Mouse (Mus musculus): ENCODE data around the gene Ilf2.

Ilf2 gene

DNA sequence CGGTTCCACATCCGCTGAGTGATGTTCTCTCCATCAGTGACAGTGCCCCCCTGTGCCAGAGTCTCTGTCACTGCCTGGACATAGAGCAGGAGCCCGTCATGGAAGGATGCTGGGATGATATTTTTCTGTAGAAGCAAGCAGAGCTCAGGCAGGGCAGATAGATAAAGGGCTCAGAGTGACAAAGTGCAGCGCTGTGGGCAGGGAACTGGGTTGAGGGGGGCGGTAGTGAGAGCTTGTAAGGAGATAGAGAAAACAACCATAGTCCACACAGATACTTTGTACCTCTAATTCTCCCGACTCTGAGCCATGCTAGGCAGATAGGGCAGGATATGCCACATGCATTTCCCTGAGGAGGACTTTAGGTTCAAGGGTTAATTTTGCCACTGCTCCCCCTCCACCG, 13.3 kb upstream of the Ilf2 start:
- no peak for DNase-seq (ENCODE audit: low spot score in 2 of 2)

DNA sequence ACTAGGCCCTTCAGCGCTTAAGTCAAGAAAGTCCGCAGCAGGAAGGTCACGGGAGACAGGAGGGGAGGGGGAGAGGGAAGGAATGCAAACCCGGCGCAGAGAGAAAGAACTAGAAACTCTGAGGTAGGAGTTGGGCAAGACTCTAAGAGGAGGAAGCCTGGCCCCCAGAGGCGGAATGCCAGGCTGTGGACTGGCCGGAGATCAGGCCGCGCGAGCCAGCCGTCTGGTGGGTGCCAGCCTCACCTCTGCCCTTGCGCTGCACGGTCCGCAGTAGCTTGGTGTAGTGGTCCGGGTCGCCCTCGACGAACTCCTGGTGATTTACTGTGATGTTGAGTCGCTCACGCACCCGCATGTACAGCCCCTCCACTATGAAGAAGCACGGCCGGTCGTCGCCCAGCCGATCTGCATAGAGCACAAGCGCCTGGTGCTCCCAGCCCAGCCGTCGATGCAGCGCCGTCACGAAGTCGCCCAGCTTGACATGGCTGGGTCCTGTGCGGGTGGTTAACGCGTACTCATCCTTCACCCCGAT, 11.3 kb upstream of the Ilf2 start:
- DNase-seq (ENCODE audit: low spot score in 2 of 2): no peak

DNA sequence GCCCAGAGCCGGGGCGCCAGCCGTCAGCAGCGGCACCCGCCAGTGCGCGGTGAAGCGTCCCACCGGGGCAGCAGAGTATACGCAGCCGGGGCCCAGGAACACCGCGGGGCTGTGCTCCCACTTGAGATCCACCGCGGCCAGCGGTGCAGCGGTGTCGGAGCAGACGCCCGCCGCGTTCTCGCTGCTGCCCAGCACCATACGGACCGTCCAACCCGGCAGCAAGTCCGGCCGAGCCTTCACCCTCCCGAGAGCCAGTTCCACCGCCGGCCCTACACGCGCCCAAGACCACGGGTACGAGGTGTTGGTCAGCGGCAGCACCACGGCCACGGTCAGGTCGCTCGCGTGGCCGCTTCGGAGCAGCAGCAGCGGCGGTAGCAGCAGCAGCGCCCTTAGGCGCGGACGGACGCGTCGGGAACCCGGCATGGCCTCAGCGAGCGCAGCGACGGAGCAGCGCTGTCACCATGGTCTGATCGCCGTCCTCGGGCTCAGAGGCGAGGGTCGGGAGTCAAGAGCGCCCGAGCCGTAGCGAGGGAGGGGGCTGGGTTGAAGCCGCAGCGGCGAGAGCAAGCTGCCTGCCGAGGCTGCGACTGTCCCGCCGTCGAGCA, 10.7 kb upstream of the Ilf2 start:
- DNase-seq (ENCODE audit: low spot score in 2 of 2): no peak

DNA sequence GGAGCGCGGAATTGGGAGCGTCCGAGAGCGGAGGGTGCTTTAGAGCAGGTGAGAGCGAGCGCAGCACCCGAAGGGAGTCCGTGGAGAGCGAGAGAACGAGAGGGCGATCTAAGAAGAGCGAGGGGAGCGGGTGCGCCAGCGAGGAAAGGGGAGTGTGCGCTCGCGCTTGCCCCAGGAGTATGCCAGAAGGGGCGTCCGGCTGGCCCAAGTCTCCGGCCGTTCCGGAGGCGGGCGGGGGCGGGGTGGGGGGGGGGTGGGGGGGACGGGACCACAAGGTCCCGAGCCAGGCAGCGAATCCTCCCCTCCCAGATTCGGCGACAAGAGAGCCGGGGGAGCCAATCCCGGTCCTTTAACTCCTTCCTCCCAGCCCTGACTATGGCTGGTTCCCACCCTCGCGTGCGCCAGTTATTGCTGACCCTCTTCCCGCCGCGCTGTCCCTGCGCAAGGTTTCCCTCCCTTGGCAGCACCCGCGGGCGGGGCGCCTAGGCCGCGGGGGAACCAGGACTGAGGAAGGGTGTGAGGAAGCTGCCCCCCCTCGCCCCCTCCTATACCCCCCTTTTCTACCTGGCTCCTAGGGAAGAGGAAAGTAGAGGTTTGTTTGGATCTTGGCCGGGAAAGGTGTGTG, 10.1 kb upstream of the Ilf2 start, which contains the start of gene Npr1:
Npr1 (minus strand) TSS at position 181 of the 625 bp plus-strand sequence.
- no peak for DNase-seq (ENCODE audit: low spot score in 2 of 2)

DNA sequence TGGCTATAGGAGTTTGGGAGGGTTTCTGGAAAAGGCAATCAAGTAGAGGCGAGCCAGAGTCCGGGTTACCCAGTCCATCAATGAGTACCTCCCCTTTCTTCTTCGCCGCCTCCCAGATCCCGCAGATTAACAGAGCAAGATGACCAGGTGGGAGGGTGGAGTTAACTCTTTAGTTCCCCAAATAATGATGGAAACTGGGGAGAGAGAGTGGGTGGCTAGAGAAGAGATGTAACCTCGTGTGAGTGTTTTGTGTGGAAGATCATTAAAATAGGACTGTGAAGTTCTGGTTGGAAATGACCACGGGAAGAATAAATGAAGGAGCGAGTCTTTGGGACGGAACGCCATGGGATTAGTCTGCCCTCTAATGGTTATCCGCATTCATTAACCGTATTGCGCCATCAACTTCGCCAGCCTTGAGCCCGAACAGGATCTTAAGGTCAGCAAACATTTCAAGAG, 9.6 kb upstream of the Ilf2 start:
- peak in 1 of 2 experiments; percentile 32 for DNase-seq (ENCODE audit: low spot score in 2 of 2)

DNA sequence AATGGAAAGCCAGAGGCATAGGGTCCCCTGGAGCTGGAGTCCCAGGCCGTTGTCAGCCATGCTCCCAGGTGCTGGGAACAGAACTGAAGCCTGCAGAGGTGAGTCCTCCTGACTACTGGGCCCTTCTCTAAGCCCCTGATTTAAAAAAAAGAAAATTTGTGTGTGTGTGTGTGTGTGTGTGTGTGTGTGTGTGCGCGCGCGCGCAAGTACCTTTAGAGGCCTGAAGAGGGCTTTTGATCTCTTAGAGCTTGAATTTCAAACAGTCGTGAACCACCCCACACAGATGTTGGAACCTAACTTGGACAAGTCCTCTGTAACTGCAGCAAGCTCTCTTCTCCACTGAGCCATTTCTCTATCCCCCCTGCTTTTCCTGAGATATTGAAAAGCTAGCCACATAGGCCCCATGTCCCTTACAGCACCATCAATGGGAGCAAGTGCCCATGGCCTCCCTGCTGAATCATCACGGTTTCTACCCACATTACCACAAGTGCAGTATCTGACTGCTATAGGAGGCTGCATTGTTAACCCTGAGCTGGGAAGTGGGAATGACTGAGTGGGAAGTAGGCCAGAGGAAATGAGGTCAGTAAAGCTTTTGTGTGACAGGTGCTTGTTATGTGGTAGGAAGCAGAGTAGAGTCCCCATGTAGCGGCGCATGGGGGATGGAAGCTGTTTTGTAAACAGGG, 8.2 kb upstream of the Ilf2 start:
- no peak for DNase-seq (ENCODE audit: low spot score in 2 of 2)

DNA sequence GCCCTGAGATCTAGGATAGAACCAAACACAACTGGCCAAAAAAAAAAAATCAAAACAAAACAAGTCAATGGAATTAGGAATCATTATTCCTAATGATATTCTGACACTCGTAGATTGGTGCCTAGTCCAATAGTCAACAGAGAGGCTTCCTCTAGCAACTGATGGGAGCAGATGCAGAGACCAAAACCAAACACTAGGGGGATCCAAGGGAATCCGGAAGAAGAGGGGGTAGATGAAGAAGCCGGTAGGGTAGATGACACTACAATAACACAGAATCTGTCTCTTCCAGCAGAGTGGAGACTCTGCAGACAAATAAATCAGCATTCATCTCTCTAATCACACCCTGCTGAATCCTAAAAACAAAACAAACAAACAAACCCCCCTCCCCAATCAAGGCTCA, 3.7 kb upstream of the Ilf2 start:
- no peak for DNase-seq (ENCODE audit: low spot score in 2 of 2)

DNA sequence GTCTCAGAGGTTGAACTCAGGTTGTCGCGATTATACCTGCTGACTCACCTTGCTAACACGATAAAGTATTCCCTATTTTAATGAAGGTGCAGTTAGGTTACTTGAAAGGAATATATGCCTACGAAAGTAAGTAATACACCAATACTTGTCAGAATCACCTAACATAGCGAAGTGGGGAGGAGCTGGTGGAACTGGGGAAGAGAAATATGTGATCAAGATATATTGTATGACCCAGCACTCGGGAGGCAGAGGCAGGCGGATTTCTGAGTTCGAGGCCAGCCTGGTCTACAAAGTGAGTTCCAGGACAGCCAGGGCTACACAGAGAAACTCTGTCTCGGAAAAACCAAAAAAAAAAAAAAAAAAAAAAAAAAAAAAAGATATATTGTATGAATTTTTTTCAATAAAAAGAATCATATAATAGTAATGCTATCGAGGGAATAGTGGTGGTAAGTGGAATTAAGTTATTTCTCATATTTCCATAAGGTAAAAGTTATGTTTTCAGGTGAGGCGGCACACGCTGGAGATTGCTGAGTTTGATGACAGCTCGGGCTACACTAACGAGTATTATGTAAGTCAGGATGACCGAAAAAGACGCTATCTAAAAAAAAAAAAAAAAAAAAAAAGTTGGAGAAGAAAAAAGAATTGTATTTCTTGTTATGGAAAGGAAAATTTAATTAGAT, 635 bp upstream of the Ilf2 start:
- no peak for DNase-seq (ENCODE audit: low spot score in 2 of 2)

DNA sequence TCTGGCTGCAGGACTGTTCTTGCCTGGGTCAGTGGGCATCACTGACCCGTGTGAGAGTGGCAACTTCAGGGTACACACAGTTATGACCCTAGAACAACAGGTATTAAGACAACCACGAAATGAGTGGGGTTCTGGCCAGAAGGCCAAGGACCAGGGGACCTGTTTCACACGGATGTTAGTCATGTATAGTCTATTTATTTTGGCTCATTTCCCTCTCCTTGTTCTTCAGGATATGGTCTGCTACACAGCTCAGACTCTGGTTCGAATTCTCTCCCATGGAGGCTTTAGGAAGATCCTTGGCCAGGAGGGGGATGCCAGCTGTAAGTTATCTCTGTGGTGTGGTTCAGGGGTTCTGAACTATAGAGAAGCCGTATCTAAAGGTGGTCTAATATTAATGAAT, 11.1 kb downstream of the Ilf2 start:
- DNase-seq (ENCODE audit: low spot score in 2 of 2): no peak

DNA sequence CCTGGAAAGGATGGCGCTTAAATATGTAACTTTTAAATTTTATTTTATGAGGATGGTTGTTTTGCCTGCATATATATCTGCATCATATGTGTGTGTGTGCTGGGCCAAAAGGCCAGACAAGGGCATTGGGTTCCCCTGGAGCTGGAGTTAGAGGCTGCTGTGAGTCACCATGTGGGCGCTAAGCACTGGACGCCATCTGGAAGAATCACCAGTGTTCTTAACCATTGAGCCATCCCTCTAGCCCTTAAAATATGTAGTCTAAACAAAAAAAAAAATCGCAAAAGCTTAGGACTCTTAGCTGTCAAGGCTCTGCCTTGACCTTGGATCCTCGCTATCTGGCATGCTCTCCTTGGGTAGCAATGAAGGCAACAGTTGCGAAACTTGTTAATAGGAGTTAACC, 12.7 kb downstream of the Ilf2 start:
- no peak for DNase-seq (ENCODE audit: low spot score in 2 of 2)

DNA sequence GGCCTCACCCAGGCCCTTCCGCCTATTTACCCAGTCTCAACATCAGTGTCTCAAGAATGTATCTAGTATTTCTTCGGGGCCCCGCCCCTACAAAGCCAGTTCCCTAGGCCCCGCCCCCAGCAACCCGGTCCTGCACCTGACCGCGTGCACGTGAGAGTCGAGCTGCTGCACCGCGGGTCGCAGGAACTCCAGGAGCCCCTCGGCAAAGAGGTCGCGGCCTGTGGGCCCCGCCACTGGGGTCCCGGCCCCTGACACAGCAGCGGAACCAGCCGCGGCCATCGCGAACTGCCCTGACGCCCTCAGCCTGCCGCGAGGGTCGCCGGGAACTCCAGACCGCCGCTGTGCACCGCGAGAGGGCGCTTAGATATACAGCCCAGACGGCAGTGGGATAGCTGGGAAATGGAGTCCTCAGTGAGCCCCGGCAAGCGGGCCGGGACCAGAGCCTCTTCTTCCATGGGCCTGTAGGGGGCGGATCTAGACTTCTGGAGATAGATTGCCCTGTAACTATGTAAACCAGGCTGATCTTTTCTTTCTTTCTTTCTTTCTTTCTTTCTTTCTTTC, 14.8 kb downstream of the Ilf2 start, which contains the start of gene Snapin:
Snapin (minus strand) TSS at position 338 of the 561 bp plus-strand sequence.
- DNase-seq (ENCODE audit: low spot score in 2 of 2): peak; percentile 91 to 93

DNA sequence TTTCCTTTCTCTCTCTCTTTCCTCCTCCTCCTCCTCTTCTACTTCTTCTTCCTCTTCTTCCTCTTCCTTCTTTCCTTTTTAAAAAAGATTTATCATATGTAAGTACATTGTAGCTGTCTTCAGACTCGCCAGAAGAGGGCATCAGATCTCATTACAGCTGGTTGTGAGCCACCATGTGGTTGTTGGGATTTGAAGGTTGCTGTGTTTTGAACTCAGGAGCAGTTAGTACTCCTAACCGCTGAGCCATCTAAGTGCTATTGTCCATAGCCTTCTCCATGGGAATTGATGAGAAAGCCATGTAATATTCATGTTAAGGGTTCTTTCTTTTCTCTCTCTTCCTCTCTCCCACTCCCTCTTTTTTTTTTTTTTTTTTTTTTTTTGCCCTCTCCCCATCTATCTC, 15.4 kb downstream of the Ilf2 start:
- no peak for DNase-seq (ENCODE audit: low spot score in 2 of 2)

DNA sequence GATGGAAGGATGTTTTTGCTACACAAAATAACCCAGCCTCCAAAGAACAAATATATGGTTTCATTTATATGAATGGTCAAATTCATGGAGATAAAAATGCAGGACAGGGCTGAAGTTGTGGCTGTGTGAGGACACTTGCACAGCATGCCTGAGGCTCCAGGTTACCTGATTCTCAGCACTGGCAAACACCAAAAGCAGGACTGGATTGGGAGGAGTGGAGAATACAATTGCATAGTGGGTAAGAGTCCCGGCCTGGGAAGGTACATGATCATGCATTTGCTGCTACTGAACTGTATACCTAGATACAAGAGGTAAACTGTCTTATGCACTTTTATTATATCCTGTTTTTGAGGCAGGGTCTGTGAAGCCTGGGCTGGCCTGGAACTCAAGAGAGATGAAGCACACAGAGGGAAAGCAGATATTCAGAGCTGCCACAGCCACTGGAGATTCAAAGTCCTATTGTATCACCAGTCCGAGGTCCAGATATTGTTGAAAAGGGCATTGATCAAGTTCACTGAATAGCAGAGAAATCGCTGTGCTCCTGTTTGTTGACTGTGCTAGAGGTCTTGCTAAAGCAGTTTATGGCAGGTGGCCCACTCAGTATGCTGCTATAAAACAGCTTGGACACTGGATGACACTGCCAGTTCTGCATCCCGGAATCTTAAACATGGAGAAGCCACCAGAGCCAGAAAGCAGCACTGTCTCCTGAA, 18.1 kb downstream of the Ilf2 start:
- DNase-seq (ENCODE audit: low spot score in 2 of 2): no peak

DNA sequence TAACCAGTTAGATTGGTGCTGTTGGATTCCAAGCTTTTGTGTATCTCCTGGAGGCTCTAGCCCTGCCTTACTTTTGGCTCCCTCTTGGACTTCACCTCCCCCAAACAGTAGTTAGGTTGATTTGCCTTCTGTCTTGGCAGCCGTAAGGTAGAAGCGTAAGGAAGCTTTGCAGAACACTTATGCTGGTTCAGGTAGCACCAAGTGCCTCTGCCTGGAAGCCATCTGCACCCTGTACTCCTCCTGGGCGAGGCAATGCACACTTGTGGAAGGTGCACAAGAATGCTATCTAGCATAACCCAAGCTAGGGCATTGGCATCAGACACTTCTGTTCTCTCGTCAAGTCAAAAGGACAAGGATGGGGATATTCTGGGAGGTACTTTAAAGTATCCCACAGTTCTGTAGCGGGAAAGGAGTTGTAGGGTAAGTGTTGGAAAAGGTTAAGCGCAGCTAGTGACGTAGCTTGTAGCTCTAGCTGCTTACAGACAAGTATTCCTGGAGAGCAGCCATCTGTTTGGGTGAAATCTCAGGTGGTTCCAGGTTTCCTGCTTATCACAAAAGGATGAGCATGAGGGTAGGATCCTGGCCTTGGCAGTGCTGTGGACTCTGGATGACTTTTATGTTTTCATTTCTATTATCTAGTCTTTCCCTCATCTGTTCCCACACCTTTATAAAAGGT, 20.1 kb downstream of the Ilf2 start:
- DNase-seq (ENCODE audit: low spot score in 2 of 2): no peak

DNA sequence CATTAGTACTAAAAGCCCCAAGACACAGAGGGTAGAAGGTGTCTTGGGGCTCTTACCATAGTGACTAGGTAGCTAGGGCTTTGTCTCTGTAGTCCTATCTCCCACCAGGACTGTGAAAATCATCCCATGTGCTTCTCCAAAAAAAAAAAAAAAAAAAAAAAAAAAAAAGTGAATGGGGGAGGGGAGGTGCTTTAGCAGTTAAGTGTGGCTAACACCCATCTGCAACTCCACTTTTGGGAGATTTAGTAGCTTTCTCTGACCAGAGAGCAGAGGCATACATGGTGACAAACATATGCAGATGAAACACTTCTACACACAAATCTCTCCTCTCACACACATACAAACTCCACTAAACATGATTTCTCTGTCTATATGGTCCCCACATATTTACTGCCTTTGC, 21.7 kb downstream of the Ilf2 start:
- DNase-seq (ENCODE audit: low spot score in 2 of 2): no peak

DNA sequence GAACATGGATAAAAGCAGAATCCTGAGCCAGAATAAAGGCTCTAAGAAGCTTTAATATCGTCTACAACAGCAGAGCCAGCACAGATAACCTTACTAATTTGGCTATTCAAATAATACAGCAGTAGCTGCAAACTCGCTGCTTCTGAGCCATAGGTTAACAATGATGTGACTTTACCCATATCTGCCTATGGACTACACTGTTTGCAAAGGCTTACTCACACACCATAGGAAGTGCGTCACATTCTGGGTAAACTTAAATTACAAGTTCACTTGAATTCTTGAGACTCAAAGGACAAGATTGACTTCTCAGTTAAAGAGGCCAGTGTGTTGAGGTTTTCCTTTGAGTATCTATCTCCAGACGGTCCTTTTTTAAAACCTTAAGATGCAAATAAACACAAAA, 27.5 kb downstream of the Ilf2 start:
- DNase-seq (ENCODE audit: low spot score in 2 of 2): no peak

DNA sequence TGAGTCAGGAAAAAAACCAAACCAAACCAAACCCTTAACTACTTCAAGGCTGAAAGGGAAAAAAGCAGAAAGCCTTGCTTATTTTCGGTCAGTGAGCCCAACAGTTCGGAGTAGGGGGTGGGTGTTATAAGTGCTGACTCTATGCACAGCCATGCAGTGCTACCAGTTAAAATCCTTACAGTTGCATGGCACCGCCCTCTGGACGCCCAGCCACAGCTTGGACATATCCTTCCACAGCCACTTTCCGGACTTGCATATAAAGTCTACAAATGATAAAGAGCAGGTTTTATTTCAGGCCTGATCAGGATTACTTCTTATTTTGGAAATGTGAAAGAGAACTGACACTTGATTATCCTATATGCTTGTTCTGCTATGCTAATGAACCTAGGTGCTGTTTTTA, 29.3 kb downstream of the Ilf2 start:
- no peak for DNase-seq (ENCODE audit: low spot score in 2 of 2)

DNA sequence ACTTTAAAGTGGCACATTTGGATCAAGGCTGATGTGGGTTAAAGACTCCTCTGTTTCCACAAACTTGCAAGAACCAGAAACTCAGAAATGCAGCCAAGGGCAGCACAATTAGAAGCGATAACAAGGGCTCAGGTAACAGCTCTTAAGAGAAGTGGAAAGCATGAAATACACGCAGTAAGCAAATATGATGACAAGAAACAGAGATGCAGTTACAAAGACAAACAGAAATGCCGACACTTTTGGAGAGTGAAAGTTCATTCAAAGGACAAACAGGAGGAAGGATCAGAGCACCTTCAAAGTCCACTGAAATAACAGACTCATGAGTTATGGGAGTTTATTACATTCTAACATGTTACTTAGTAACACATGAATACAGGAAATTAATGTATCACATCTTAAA, 30.4 kb downstream of the Ilf2 start:
- no peak for DNase-seq (ENCODE audit: low spot score in 2 of 2)

DNA sequence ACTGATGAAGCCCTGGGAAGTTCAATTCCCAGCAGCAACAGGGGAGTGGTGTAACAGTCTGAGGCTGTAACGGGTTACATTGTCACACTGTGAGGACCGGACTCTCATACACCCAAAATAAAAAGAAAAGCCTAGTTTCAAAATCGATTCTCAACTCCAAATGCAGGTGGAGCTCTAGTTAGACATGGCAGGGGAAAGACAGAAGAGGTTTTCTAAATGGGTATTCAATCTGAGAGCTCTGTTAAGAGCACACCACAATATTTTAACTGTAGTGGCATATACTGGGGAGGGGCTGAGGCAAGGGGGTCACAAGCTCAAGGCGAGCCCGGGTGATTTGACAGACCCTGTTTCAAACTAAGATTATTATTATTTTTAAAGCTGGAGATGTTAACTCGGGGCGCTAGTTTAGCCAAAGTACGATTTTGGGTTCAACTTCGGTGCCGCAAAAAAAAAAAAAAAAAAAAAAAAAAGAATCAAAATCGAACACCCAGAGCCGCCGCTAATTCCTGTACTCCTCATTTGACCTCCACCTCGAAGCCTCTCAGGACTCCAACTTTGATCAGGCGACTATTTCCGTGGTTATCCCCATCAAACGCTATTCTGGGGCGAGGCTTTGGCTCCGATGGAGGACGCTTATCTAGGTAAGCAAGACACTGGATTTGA, 32.5 kb downstream of the Ilf2 start:
- DNase-seq (ENCODE audit: low spot score in 2 of 2): no peak
